Mouse (Mus musculus) hematopoietic multipotent progenitor cell, adult 10-12 weeks (in vitro differentiated cells): ENCODE data around the gene Hpd. TPM values are rescaled to one million over a fixed set of nuclear protein-coding genes. Genes with fewer than 3 reads are reported as not detected.

ENCODE experiments used
- polyA plus RNA-seq: library from polyadenylated mRNA; stranded (reverse); fragments of >175 nt; gene quantifications from 2 replicates; pipeline ENCODE4 v1.2.3, GENCODE M21; 2012; ENCODE audit warnings: low replicate concordance

The Hpd gene
- not detected in 2 replicates for polyA plus RNA-seq

DNA sequence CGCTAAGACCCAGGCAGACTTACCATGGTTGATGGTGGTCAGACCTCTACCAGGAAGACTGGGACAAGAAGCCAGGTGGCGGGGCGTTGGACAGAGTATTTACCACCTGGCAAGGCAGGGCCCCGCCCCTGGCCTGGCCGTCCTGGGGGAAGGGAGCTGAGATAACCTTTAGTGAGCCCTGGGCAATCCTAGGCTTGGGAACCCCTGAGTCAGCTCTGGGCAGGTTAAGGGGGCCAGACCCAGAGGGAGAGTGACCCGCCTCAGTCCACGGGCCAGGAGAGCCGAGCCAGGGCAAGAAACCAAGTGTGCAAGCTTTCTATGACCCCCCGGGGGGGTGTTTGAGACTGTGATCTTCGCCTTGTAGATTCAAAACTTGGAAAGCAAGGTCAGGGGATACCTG lies at the start of gene Hpd:
Hpd (minus strand) TSS at position 77 of the 400 bp plus-strand sequence.

DNA sequence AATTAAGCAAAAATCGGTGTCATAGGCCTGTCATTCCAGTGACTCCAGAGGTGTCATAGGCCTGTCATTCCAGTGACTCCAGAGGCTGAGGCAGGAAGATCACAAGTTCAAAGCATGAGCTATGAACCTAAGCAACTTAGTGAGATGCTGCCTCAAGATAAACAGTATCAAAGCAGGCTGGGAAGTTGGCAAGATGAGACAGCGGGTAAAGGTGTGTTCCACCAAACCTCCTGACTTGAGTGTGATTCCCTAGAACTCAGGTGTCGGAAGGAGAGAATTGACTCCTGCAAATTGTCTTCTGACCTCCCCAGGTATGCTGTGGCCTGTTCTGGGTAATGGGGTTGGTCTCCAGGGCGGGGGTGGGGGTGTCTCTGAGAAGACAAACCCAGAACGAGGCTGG lies 13.2 kb downstream of the Hpd start, which contains the start of gene Psmd9:
Psmd9 (plus strand) TSS at position 130 of the 400 bp plus-strand sequence.

DNA sequence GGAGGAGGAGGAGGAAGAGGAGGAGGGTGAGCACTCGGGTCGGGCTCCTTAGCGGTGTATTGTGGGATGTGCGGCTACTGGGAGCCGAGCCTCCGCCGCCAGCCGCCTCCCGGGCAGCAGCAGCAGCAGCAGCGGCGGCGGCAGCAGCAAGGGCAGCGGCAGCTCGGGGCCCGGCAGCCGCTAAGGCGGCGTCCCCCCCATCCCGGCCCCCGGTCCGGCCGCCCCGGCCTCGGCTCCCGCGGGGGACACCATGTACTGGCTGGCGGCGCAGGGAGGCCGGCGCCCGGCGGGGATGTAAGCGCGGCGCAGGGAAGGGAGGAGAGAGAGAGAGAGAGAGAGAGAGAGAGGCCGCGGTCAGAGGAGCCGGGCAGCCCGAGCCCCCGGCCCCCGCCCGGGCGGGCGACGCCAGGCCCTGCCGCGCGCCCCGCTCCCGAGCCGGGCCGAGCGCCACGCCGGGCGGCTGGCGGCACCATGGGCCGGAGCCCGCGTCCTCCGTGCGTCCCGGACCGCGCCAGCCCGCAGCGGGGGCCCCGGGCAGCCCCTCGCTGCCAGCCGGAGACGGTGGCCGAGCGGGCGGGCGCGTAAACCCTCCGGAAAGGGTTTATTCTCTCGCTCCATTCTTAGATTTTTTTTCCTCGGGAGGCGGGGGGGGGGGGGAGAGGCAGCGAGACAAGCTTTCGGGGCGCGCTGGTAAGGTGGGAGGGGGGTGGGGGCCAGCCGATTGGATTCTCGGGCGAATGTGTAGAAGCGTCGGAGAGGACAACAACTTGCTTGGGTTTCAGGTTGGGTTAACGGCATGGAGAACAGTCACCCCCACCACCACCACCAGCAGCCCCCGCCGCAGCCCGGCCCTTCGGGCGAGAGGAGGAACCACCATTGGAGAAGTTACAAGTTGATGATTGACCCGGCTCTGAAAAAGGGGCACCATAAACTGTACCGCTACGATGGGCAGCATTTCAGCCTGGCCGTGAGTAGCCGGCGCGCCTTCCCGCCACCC lies 40.1 kb downstream of the Hpd start, which contains the start of gene Setd1b:
Setd1b (plus strand) TSS at position 33 of the 997 bp plus-strand sequence.

GRCm38 (mm10) chr5:123132308-123133071 lies 50.0 kb downstream of the Hpd start, which contains the start of gene Rhof:
Gene Rhof (minus strand): TSS chr5:123132692.

Other genes with a start within 250 kb of the Hpd start
- 53.8 and 83.6 TPM in 2 replicates for gene Kdm2b, start 192.9 kb downstream of the Hpd start, polyA plus RNA-seq
- gene Orai1, start 167.7 kb downstream of the Hpd start, polyA plus RNA-seq: 66.9 and 80.3 TPM in 2 replicates
- not detected in 2 replicates for gene Morn3, start 135.7 kb downstream of the Hpd start, polyA plus RNA-seq
- gene Tmem120b, start 114.3 kb downstream of the Hpd start, polyA plus RNA-seq: 3.3 and 8.7 TPM in 2 replicates
- 64.9 and 110 TPM in 2 replicates for gene Rhof, start 50.0 kb downstream of the Hpd start, polyA plus RNA-seq
- 104 and 197 TPM in 2 replicates for gene Setd1b, start 40.5 kb downstream of the Hpd start, polyA plus RNA-seq
- 30.9 and 58.3 TPM in 2 replicates for gene Psmd9, start 13.3 kb downstream of the Hpd start, polyA plus RNA-seq
- 0.18 and 0.42 TPM in 2 replicates for gene Wdr66, start 69.4 kb upstream of the Hpd start, polyA plus RNA-seq
- gene Bcl7a, start 161.1 kb upstream of the Hpd start, polyA plus RNA-seq: 47.3 and 50.2 TPM in 2 replicates
- gene Mlxip, start 212.1 kb upstream of the Hpd start, polyA plus RNA-seq: 46.9 and 53.3 TPM in 2 replicates